Mouse (Mus musculus) stomach, embryonic 14.5 days (tissue): ENCODE measurements around the gene Tns1. TPM values are rescaled to one million over a fixed set of nuclear protein-coding genes. Genes with fewer than 3 reads are reported as not detected.

Experiments
- ATAC-seq: fragments of 200-750 bp; cut with Nextera tagmentation; 2 replicates; pipeline ENCODE4 v1.8.0; 2017; ENCODE audit warnings: low read depth, moderate TSS enrichment; ENCODE audit not compliant: insufficient number of reproducible peaks, insufficient read depth, low FRiP score
- H3K27ac ChIP-seq: fragments of 300-500 bp; sonication (generic); 2 replicates; pipeline ENCODE4 v1.5.1; 2014; ENCODE audit warnings: mild to moderate bottlenecking, low read length, moderate library complexity, mixed read lengths
- H3K27me3 ChIP-seq: fragments of 300-500 bp; sonication (generic); 2 replicates; pipeline ENCODE4 v1.6.1; 2014; ENCODE audit warnings: low read length, control low read depth, mixed read lengths; ENCODE audit not compliant: control insufficient read depth, insufficient read depth
- H3K36me3 ChIP-seq: fragments of 300-500 bp; sonication (generic); 2 replicates; pipeline ENCODE4 v1.6.1; 2014; ENCODE audit warnings: mild to moderate bottlenecking, control low read depth, low read length, moderate library complexity, mixed read lengths; ENCODE audit not compliant: control insufficient read depth, insufficient read depth
- H3K4me1 ChIP-seq: fragments of 300-500 bp; sonication (generic); 2 replicates; pipeline ENCODE4 v1.6.1; 2014; ENCODE audit warnings: low read length, control low read depth, mixed read lengths; ENCODE audit not compliant: control insufficient read depth, insufficient read depth
- H3K4me2 ChIP-seq: fragments of 300-500 bp; sonication (generic); replicated peaks from 2 replicates; pipeline ENCODE4 v1.6.1; 2014; ENCODE audit warnings: low read depth, low read length, control low read depth
- H3K4me3 ChIP-seq: fragments of 300-500 bp; sonication (generic); 2 replicates; pipeline ENCODE4 v1.5.1; 2014; ENCODE audit warnings: low read depth, low read length, control low read depth
- H3K9ac ChIP-seq: fragments of 300-500 bp; sonication (generic); replicated peaks from 2 replicates; pipeline ENCODE4 v1.6.1; 2014; ENCODE audit warnings: low read depth, mild to moderate bottlenecking, control low read depth, low read length, moderate library complexity, mixed read lengths
- H3K9me3 ChIP-seq: fragments of 300-500 bp; sonication (generic); 2 replicates; pipeline ENCODE4 v1.6.1; 2016; ENCODE audit warnings: low read depth, low read length, control low read depth; ENCODE audit not compliant: control insufficient read depth
- WGBS: fragments of 180-500 bp; shearing (Covaris S2); extraction: QIAGEN DNeasy Blood & Tissue Kit; methylation state at CpG from one replicate; pipeline ENCODE4 v1.1.7; 2014; 5-methylcytosine and 5-hydroxymethylcytosine counted together
- polyA plus RNA-seq: library from polyadenylated mRNA; unstranded; fragments of >200 nt; fragmentation: Nextera tagmentation; extraction: Ambion mirVana; gene quantifications from 2 replicates; pipeline ENCODE4 v1.2.1, GENCODE M21; 2014

Gene Tns1
- polyA plus RNA-seq, 1 experiment from 2014 or later, result 35.3 TPM

GRCm38 (mm10) chr1:73910701-73911100 lies 213.5 kb downstream of the Tns1 start:
- Histone ChIP-seq H3K4me3 (no peak overlapping the region), H3K27ac (no peak overlapping the region), H3K36me3 (peaks cover 3% of the 10 kb centered on the region), H3K9ac (no peak overlapping the region), H3K4me1 (peaks cover 11% of the 10 kb centered on the region), H3K4me2 (no peak overlapping the region), H3K27me3 (no peaks in the 10 kb centered on the region), H3K9me3 (peaks cover 2% of the 10 kb centered on the region; the same call in 1 of the 2 replicates)
- WGBS, result 84% methylated on average over 8 of the region's 8 CpGs
- no peak for ATAC-seq

- no peak overlapping the region for H3K27ac ChIP-seq
- H3K4me3 ChIP-seq, result no peak overlapping the region
- H3K9me3 ChIP-seq, result peaks cover 2% of the 10 kb centered on the region; the same call in 1 of the 2 replicates
- H3K9ac ChIP-seq, result no peak overlapping the region
- no peak for ATAC-seq
- no peaks in the 10 kb centered on the region for H3K27me3 ChIP-seq
- no peaks in the 10 kb centered on the region; the same call in 1 of the 2 replicates for H3K36me3 ChIP-seq
- 81% methylated on average over 8 of the region's 8 CpGs for WGBS
- no peak overlapping the region for H3K4me2 ChIP-seq
- peaks cover 11% of the 10 kb centered on the region for H3K4me1 ChIP-seq
Observed at GRCm38 (mm10) chr1:73910111-73910510, 214.1 kb downstream of the Tns1 start.

- H3K27me3 ChIP-seq, result no peaks in the 10 kb centered on the region
- H3K9ac ChIP-seq, result no peak overlapping the region
- H3K36me3 ChIP-seq, result no peaks in the 10 kb centered on the region; the same call in 1 of the 2 replicates
- no peak for ATAC-seq
- H3K4me2 ChIP-seq, result no peak overlapping the region
- no peak overlapping the region for H3K4me3 ChIP-seq
- H3K27ac ChIP-seq, result no peak overlapping the region
- peaks cover 2% of the 10 kb centered on the region; the same call in 1 of the 2 replicates for H3K9me3 ChIP-seq
- 62% methylated on average over 2 of the region's 2 CpGs for WGBS
- peaks cover 8% of the 10 kb centered on the region for H3K4me1 ChIP-seq
Observed at GRCm38 (mm10) chr1:73909191-73909983, 214.9 kb downstream of the Tns1 start.

GRCm38 (mm10) chr1:73908081-73908960 lies 215.9 kb downstream of the Tns1 start:
- Histone ChIP-seq H3K4me3 (no peak overlapping the region), H3K9ac (no peak overlapping the region), H3K4me2 (no peak overlapping the region), H3K27me3 (no peaks in the 10 kb centered on the region), H3K36me3 (no peaks in the 10 kb centered on the region; the same call in 1 of the 2 replicates), H3K9me3 (peaks cover 2% of the 10 kb centered on the region; the same call in 1 of the 2 replicates), H3K4me1 (peaks cover 3% of the 10 kb centered on the region), H3K27ac (no peak overlapping the region)
- ATAC-seq, result no peak
- 75% methylated on average over 13 of the region's 13 CpGs for WGBS

GRCm38 (mm10) chr1:73907166-73907565 lies 217.1 kb downstream of the Tns1 start:
- H3K27ac ChIP-seq, result no peak overlapping the region
- no peaks in the 10 kb centered on the region; the same call in 1 of the 2 replicates for H3K36me3 ChIP-seq
- no peak for ATAC-seq
- H3K4me3 ChIP-seq, result no peak overlapping the region
- no peak overlapping the region for H3K4me2 ChIP-seq
- no peaks in the 10 kb centered on the region for H3K27me3 ChIP-seq
- WGBS, result 92% methylated on average over 28 of the region's 28 CpGs
- no peak overlapping the region for H3K9ac ChIP-seq
- peaks cover 2% of the 10 kb centered on the region; the same call in 1 of the 2 replicates for H3K9me3 ChIP-seq
- H3K4me1 ChIP-seq, result peaks cover 6% of the 10 kb centered on the region

GRCm38 (mm10) chr1:73906376-73906775 lies 217.9 kb downstream of the Tns1 start:
- H3K9ac ChIP-seq, result no peak overlapping the region
- no peak overlapping the region for H3K4me2 ChIP-seq
- H3K27ac ChIP-seq, result no peak overlapping the region
- ATAC-seq, result no peak
- no peaks in the 10 kb centered on the region for H3K27me3 ChIP-seq
- peaks cover 2% of the 10 kb centered on the region; the same call in 1 of the 2 replicates for H3K9me3 ChIP-seq
- no peak overlapping the region for H3K4me3 ChIP-seq
- H3K4me1 ChIP-seq, result peaks cover 6% of the 10 kb centered on the region
- 58% methylated on average over 6 of the region's 6 CpGs for WGBS
- no peaks in the 10 kb centered on the region for H3K36me3 ChIP-seq

GRCm38 (mm10) chr1:73905811-73906190 lies 218.4 kb downstream of the Tns1 start:
- WGBS, result 55% methylated on average over 5 of the region's 5 CpGs

GRCm38 (mm10) chr1:73905111-73905810 lies 219.0 kb downstream of the Tns1 start:
- Histone ChIP-seq H3K4me1 (peaks cover 6% of the 10 kb centered on the region), H3K4me2 (no peak overlapping the region), H3K27me3 (no peaks in the 10 kb centered on the region), H3K36me3 (no peaks in the 10 kb centered on the region), H3K27ac (no peak overlapping the region), H3K9ac (no peak overlapping the region), H3K9me3 (peaks cover 2% of the 10 kb centered on the region; the same call in 1 of the 2 replicates), H3K4me3 (no peak overlapping the region)
- 48% methylated on average over 10 of the region's 10 CpGs for WGBS
- no peak for ATAC-seq

More at GRCm38 (mm10) chr1:73905811-73906190, 218.4 kb downstream of the Tns1 start:
- H3K36me3 ChIP-seq, result no peaks in the 10 kb centered on the region
- no peaks in the 10 kb centered on the region for H3K27me3 ChIP-seq
- peaks cover 6% of the 10 kb centered on the region for H3K4me1 ChIP-seq
- no peak overlapping the region for H3K4me3 ChIP-seq
- no peak overlapping the region for H3K9ac ChIP-seq
- peaks cover 2% of the 10 kb centered on the region; the same call in 1 of the 2 replicates for H3K9me3 ChIP-seq
- H3K4me2 ChIP-seq, result no peak overlapping the region
- no peak for ATAC-seq
- H3K27ac ChIP-seq, result no peak overlapping the region
